Mouse (Mus musculus): ENCODE data around the gene Orc6.

Gene Orc6

DNA sequence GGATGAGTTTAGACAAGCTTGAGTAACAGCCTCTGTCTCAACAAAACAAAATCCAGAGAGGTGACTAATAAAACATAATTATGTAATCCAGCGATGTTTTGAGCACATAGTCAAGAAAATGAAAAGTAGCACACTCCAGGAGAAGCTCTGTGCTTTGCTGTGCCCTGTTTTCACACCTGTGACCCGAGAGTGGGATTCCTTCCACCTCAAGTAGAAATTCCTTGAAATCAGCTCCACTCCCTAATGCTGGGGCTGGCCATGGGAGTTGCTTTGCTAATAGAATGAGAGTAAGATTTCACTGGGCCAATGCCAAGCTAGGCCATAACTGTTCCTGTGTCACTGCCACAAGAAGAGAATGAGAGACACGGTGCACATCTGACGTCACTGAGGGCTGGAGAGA lies 38.2 kb downstream of the Orc6 start:
- no peak for TF ChIP-seq GATA4 (IDR thresholded peaks at IDR 0.05; ENCODE audit: insufficient replicate concordance, low read length)

GRCm38 (mm10) chr8:85339871-85340573 lies 40.6 kb downstream of the Orc6 start:
- no peak for TF ChIP-seq GATA4 (IDR thresholded peaks at IDR 0.05; ENCODE audit: insufficient replicate concordance, low read length)

- TF ChIP-seq GATA4 (IDR thresholded peaks at IDR 0.05; ENCODE audit: insufficient replicate concordance, low read length) = no peak
These were observed 53.9 kb downstream of the Orc6 start for GRCm38 (mm10) chr8:85353287-85353686.
